Mouse (Mus musculus): Measurements from ENCODE around the gene Adh7. TPM values are rescaled to one million over a fixed set of nuclear protein-coding genes. Genes with fewer than 3 reads are reported as not detected.
A peak's percentile ranks its signal among the peaks of the same experiment; 100 is the strongest.

The Adh7 gene
- polyA plus RNA-seq, 2 experiments from 2014 or later: not detected

- ATAC-seq: no peak
Measured at GRCm38 (mm10) chr3:138224363-138224954, 6.9 kb downstream of the Adh7 start.

- ATAC-seq: no peak
Measured at GRCm38 (mm10) chr3:138225331-138225730, 7.8 kb downstream of the Adh7 start.

- no peak for ATAC-seq
Measured at GRCm38 (mm10) chr3:138225853-138226252, 8.3 kb downstream of the Adh7 start.

GRCm38 (mm10) chr3:138226476-138226875, 8.9 kb downstream of the Adh7 start:
- no peak for ATAC-seq

GRCm38 (mm10) chr3:138227082-138227481, 9.5 kb downstream of the Adh7 start:
- no peak for ATAC-seq

GRCm38 (mm10) chr3:138227782-138228181, 10.2 kb downstream of the Adh7 start:
- no peak for ATAC-seq

- no peak for ATAC-seq
Measured at GRCm38 (mm10) chr3:138229448-138229847, 11.9 kb downstream of the Adh7 start.

GRCm38 (mm10) chr3:138230266-138230665, 12.7 kb downstream of the Adh7 start:
- no peak for ATAC-seq

GRCm38 (mm10) chr3:138231531-138231930, 14.0 kb downstream of the Adh7 start:
- no peak for ATAC-seq

GRCm38 (mm10) chr3:138236546-138237163, 19.1 kb downstream of the Adh7 start:
- ATAC-seq: no peak

GRCm38 (mm10) chr3:138238046-138238445, 20.5 kb downstream of the Adh7 start:
- no peak for ATAC-seq

GRCm38 (mm10) chr3:138239461-138239860, 21.9 kb downstream of the Adh7 start:
- ATAC-seq: peak; percentile 40

- peak; percentile 46 for ATAC-seq
Measured at GRCm38 (mm10) chr3:138240411-138240810, 22.9 kb downstream of the Adh7 start.

- ATAC-seq: no peak
Measured at GRCm38 (mm10) chr3:138240942-138241341, 23.4 kb downstream of the Adh7 start.

- no peak for ATAC-seq
Measured at GRCm38 (mm10) chr3:138241371-138241770, 23.8 kb downstream of the Adh7 start.

- ATAC-seq: no peak
Measured at GRCm38 (mm10) chr3:138242021-138242726, 24.6 kb downstream of the Adh7 start.

GRCm38 (mm10) chr3:138242933-138243332, 25.4 kb downstream of the Adh7 start:
- ATAC-seq: no peak

GRCm38 (mm10) chr3:138244338-138244874, 26.8 kb downstream of the Adh7 start:
- no peak for ATAC-seq

GRCm38 (mm10) chr3:138246511-138247020, 29.0 kb downstream of the Adh7 start:
- ATAC-seq: no peak

- ATAC-seq: no peak
Measured at GRCm38 (mm10) chr3:138247241-138247640, 29.7 kb downstream of the Adh7 start.

GRCm38 (mm10) chr3:138248011-138248410, 30.5 kb downstream of the Adh7 start:
- no peak for ATAC-seq

GRCm38 (mm10) chr3:138248746-138249145, 31.2 kb downstream of the Adh7 start:
- no peak for ATAC-seq

GRCm38 (mm10) chr3:138251156-138251555, 33.6 kb downstream of the Adh7 start:
- no peak for ATAC-seq

Data from CD4-positive, CD25-positive, alpha-beta regulatory T cell, adult 4 months (primary cell).